Mouse (Mus musculus) cerebellum, adult (tissue): ENCODE results near the gene Sh3gl1.

ENCODE experiments used
- ATAC-seq: cut with Nextera tagmentation; 2 replicates; pipeline ENCODE4 v1.9.2; 2017; ENCODE audit warnings: mild to moderate bottlenecking, moderate library complexity, mixed read lengths; ENCODE audit not compliant: insufficient number of reproducible peaks, low FRiP score, low TSS enrichment

Gene Sh3gl1

DNA sequence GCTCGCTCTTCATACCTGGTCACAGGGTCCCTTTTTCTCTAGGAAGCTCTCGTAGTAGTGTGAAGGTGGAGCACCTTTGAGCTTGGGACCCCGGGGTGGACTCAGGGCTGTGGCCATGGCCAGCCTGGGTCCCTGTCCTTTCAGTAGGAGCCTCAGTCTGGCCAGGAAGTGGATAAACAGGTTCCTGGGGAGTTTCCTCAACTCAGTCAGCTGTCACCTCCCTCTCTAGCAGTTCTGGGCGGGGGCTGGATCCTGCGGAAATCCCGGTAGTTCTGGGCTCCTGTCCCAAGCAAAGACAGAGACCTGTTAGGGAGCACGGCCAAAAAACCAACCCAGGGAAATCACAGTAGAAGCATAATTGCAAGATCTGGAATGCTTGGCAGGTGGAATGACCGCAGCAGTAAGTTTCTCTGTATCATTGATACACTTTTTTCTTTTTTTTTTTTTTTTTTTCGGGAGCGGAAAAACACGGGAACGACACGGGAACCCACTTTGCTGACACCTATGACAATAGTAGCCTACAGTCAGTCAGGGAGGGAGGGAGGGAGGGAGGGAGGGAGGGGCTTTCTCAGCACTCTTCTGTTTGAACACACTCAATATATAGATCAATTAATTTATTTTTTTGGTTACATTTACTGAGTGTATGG lies 30.9 kb downstream of the Sh3gl1 start, which contains the start of the genes Stap2 and Mpnd:
Gene Stap2, minus strand, starts transcription at position 170 of the 647 bp plus-strand sequence.
Gene Mpnd, plus strand, starts transcription at position 297 of the 647 bp plus-strand sequence.
- ATAC-seq: no peak

DNA sequence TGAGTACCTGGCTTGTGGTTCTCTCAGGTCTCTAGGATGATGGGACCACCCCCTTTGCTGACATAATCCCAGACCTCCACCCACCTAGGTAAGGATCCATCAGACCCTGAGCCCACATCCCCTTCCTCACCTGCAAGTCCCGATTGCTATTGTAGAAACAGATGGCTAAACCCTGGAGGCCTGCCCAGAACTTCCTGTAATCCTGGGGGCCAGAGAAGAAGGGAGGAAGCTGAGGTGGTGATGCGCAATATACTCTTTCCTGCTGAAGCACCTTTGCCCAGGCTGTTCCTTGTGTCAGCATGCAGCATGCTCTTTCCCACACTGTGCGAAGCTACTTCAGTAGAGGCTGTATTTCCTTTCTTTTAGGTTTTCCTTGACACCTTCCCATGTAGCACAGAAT lies 33.4 kb downstream of the Sh3gl1 start:
- no peak for ATAC-seq

DNA sequence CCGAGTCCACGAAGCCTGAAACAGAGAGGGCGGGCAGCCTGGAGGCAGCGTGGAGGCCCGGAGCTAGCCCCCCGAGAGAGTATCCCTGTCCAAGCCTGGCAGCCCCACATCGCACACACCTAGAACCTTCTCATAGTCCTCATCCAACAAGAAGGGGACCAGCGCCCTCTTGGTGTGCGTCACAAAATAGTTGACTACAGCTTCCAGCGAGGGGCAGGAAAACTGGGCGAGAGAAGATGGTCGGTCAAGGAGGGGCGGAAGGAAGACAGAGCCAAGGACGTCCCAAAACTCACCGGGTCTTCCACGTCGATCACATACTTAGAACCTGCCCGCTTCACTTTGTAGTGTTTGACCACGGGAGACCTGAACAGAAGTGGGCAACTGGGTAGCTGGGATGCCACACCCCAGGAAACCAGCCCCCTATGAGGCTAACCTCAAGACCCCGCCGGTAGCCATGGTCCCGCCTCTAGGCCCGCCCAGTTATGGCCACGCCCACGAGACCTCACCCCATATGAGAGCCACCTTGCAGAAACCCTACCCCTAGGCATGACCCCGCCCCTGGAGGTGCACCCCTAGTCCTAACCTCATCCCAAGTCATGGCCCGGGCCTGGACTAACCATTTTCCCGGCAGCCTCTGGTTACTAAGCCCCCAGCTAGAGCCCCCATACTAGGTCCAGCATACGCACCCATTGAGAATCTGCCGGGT lies 36.5 kb downstream of the Sh3gl1 start:
- no peak for ATAC-seq

DNA sequence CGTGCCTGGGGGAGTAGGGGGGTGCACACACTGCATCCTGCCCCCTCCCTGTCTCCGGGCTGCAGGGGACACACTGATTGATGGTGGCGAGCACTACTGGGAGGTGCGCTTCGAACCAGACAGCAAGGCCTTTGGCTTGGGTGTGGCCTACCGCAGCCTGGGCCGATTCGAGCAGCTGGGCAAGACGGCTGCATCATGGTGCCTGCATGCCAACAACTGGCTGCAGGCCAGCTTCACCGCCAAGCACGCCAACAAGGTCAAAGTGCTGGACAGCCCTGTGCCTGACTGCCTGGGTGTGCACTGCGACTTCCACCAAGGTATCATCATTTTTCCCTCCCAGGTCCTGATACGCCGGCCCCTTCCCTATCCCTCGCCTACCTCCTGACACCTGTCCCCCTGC lies 40.4 kb downstream of the Sh3gl1 start:
- ATAC-seq: peak; percentile 42; the same call in 1 of the 2 replicates

DNA sequence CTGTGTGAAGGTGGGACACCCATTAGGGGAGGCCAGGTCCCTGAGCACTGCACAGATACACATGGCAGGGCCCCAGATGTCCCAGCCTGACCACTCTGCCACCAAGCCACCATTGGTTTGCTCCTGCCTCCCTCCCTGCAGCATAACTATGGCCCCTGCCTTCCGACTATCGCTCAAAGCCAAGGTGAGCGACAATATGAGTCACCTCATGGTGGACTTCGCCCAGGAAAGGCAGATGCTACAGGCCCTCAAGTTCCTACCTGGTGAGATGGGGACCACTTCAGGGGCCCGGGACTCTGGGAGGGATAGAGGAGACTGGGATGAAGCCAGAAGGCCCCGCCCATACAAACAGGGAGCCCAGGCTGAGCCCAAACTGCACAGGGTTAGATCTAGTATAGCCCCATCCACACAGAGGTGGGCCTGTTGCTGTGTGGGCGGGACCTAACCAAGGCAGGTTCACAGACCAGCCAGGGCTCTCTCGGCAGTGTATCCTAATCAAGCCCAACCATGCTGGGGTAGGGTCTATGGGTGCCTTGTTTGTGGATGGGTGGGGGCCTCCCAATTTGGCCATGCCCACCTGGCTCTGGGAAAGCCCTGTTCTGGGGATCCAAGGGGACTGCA lies 46.0 kb downstream of the Sh3gl1 start:
- ATAC-seq: no peak

DNA sequence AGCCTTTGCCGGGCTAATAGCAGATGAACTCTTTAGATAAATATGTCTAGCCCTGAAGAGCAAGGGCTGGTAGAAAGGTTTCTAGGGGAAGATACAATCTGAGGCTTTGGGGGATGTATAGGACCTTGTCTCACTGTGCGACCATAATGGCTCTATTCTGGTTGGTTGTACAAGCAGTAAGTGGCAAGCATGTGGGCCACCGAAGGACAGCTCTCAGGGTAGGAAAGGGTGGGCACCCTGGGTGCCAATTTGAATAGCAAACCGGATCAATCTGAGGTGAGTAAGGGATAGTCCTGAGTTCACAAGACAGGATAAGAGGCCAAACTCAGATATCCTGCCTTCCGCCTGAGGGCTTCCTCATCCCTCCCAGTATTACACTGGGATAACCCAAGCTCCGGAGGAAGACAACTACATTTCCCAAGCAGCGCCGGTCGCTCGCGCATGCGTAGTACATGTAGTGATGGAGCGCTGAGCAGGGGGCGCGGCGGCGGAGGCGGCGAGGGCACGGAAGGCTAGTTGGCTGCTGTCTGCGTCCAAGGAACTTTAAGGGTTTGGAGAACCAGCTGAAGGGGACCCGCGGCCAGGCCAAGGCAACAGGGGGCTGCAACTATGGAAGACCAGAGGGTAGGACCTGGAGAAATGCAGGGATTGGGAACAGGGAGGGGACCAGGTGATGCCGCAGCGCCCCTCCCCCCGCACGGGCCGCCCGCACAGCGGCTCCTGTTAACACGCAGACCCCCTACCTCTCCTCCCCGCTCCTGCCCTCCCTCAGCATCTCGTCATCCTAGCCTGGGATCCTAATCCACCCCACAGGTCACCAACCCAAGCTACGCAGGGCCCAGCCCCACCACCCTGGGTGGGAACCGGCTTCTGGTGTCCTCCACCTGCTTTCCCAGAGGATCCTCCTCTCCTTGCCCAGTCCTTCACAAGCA lies 50.1 kb downstream of the Sh3gl1 start, which contains the start of gene Fsd1:
Gene Fsd1, plus strand, starts transcription at position 480 of the 932 bp plus-strand sequence.
- peak; percentile 83 for ATAC-seq

DNA sequence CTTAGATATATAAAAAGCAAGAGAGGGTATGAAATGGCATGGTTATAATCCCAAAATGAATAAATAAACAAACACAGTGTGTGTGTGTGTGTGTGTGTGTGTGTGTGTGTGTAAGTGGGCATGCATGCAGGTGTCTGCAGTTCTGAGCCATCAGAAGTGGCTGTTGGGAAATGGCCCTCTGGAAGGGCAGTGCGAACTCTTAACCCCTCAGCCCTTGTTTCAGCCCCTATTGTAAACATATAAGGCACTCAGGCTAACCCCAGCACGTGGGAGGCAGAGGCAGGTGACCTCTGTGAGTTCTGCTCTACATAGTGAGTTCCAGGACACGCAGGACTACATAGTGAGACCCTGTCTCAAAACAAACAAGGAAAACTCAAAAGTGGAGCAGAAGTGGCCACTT lies 59.1 kb downstream of the Sh3gl1 start:
- ATAC-seq: no peak

DNA sequence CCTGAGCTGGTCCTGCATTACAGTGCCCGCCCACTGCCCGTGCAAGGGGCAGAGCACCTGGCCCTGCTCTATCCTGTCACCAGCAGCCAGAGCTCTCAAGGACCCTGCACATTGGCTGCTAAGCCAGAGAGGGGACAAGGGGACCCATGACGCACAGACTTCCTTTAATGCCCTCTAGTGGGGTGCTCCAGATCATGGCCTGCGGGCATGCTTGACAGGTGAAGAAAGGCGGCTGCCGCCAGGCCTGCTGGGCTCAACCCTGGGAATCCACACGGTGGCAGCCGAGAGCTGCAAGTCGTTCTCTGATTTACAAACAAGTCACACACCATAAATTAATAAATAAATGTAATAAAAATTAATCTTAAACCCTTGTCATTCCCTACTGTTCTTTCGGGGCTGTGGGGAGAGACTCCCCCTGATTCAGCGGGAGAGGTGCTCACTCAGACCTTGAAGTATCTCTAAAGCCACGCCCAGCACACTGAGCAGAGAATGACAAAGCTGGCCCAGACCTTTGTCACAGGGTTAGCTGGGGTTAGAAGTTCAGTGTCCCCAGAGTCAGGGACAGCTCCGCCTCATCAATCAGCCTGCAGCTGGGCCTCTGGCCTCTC lies 60.1 kb downstream of the Sh3gl1 start:
- peak; percentile 54; the same call in 1 of the 2 replicates for ATAC-seq

DNA sequence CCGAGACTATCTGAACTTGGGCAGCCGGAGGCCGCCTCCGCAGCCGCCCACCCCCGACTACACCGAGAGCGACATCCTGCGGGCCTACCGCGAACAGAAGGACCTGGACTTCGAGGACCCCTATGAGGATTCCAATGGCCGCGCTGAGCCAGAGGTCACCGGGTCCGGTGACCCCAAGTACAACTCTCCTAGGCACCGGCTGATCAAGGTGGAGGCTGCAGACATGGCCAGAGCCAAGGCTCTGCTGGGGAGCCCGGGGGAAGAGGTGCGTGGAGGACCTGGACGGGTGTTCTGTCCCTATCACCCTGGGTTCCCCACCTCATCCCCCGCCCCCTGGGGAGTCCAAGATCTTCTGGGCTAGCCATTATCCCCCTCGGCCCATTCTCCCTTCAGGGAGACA lies 65.0 kb downstream of the Sh3gl1 start:
- ATAC-seq: no peak

DNA sequence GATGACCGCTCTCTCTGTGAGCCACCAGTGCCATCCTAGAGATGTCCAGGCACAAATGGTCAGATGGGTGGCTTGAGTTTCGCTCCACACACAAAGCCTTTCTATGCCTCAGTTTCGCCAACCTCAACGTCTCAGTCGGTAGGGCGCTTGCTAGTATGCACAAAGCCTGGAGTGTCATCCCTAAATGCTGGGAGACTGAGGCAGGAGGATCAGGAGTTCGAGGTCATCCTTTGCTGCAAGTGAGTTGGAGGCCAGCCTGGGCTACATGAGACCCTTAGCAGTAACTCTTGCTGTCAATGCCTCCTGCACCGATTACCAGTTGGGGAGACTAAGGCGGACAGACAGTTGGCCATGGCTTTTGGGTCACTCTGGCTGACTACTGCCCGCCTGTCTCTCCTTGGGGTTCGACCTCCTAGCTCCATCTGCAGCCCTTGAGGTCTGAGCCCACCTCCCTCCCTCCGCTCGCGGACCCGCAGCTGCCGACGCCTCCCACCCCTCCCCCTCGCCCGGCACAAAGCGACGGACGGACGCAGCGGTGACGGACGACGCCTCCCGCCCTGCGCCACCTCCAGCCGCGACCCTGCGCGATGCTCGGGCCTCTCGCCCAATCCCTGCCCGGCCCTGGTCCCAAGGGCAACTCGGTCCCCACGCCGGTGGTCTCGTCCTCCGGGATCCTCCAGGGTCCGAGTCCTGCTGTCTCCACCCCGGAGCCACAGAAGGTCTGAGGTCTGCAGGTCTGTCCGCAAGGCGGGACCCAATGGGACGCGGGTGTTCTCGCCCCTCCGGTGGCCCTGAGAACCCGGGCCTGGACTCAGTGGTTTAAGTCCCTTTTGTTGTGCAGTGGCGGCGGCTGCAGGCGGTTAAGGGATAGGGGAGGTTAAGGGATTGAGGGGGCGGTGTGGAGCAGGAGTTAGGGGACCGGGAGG lies 66.2 kb downstream of the Sh3gl1 start, which contains the start of gene Shd:
Gene Shd, plus strand, starts transcription at position 502 of the 926 bp plus-strand sequence.
- ATAC-seq: 0 out of 2 replicates have a peak, but pooled peaks have one; percentile 36

DNA sequence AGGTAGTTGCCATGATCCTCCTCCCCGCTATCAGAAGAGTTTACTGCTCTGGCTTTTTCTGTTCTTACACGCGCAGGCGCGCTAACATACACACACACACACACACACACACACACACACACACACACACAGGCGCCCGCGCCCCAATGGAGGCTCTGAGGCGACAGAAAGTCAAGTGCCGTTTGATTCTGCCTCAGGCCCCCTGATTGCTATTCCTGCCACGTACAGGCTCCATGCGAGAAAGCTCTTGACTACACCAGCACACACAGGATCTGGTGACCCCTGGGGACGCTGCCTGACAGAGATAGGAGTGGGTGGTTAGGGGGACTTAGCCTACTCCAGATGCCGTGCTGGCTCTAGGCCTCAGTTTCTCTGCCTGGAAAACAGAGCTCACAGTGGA lies 66.9 kb downstream of the Sh3gl1 start:
- no peak for ATAC-seq

DNA sequence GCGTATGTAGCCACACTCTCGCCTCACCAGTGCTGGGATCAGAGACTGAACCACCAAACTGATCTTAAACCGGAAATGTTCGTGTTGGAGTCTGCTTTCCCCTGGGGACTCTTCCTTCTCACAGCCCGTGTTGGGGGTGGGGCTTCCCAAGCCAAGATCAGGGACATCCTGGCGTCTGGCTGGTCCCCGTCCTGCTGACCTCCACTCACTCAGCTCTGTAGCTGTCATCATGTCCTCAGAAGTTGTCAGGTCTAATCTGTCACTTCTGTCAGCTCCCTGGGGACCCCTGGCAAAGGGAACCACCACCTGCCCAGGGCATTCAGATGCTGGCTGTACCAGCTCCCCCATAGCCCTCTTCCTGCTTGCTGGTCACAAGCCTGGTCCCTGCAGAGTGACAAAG lies 68.2 kb downstream of the Sh3gl1 start:
- no peak for ATAC-seq

DNA sequence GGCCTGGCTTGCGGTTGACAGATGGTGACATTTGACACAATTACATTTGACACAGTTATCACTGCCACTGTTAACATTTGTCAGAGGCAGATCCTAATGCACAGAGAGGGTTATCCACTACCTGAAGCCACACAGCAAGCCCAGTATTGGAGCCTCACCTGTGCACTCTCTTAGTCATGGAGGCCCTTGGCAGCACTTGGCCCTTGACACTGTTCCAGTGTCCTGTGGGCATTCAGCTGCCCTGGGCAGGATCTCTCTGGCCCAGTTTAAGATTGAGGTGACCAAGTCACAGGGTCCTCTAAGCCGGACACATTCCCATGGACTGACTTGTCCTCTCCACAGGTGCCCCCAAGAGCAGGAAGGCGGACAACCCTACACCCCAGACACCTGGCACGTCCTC lies 69.2 kb downstream of the Sh3gl1 start:
- ATAC-seq: no peak
